Mouse (Mus musculus): ENCODE measurements around the gene Nusap1.
A peak's percentile ranks its signal among the peaks of the same experiment; 100 is the strongest.

DNA sequence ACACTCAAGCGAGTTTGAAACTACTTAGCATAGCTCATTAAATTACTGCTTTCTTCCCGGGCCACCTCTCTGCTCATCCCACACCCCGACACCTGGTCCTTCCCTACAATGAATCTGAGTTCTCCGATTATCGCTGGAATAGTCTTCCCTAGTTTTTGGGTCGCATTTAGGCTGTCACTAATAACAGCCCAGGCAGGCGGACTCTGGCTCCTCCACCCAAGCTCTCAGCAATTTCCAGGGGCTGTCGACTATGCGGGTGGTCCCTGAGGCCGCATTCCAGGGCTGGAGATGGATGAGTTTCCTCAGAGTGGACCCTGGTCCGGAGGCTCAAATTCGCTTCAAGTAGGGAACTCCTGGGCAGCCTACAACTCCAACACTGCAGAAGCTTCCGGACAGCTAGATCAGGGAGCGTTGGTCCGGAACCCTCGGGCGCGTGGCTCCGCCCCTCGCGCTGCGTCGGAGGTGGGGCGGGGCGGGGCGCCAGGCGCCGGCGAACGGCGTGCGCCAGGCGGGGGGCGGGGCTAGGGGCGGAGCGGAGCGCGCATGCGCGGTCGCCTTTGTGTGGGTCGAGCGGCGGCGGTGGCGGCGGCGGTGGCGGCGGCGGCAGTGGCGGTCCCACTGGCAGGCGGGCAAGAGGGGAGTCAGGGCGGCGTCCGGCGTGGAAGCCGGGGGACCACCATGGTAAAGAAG lies 56.6 kb downstream of the Nusap1 start, which contains the start of gene Rtf1:
- peak; percentile 88 for TF ChIP-seq POLR2A (IDR thresholded peaks at IDR 0.05; ENCODE audit: insufficient read length, low read depth)
- no peak for TF ChIP-seq E2F4 (IDR thresholded peaks at IDR 0.05; ENCODE audit: insufficient read depth)
- TF ChIP-seq TCF12 (IDR thresholded peaks at IDR 0.05; ENCODE audit: insufficient read depth, poor library complexity, severe bottlenecking): no peak
- no peak for TF ChIP-seq REST (IDR thresholded peaks at IDR 0.05; ENCODE audit: insufficient read depth, insufficient read length)
- no peak for TF ChIP-seq MAX (IDR thresholded peaks at IDR 0.05; ENCODE audit: low read depth)
- peak; percentile 88 for TF ChIP-seq POLR2AphosphoS2 (IDR thresholded peaks at IDR 0.05; ENCODE audit: insufficient read length, low read depth)
- no peak for TF ChIP-seq USF1 (IDR thresholded peaks at IDR 0.05; ENCODE audit: low read depth)
- TF ChIP-seq TCF3 (IDR thresholded peaks at IDR 0.05; ENCODE audit: insufficient read length, low read depth): no peak
- no peak for TF ChIP-seq CEBPB (IDR thresholded peaks at IDR 0.05; ENCODE audit: insufficient read depth, poor library complexity, severe bottlenecking)
- TF ChIP-seq MYOD1 (IDR thresholded peaks at IDR 0.05; ENCODE audit: control insufficient read depth in 1 of 3, insufficient read length in 2 of 3, low read depth in 2 of 3): no peak
- no peak for TF ChIP-seq MYOG (IDR thresholded peaks at IDR 0.05; ENCODE audit: control insufficient read depth in 1 of 3, insufficient read depth in 1 of 3, insufficient read length in 2 of 3, low read depth in 2 of 3)
- no peak for TF ChIP-seq SRF (IDR thresholded peaks at IDR 0.05; ENCODE audit: control insufficient read depth, insufficient read length, low read depth)

Data from myocyte (in vitro differentiated cells).